Mouse (Mus musculus) E14TG2a.4 (cell line): Measurements from ENCODE around the gene Kcnh1.

Experiments
- CTCF ChIP-seq: conservative IDR thresholded peaks from 2 replicates; pipeline ENCODE4 v1.5.1; 2014; ENCODE audit warnings: low read length
- POU5F1 ChIP-seq: IDR thresholded peaks from 2 replicates; pipeline ENCODE4 v1.6.1; 2014; ENCODE audit warnings: low read length, borderline replicate concordance

DNA sequence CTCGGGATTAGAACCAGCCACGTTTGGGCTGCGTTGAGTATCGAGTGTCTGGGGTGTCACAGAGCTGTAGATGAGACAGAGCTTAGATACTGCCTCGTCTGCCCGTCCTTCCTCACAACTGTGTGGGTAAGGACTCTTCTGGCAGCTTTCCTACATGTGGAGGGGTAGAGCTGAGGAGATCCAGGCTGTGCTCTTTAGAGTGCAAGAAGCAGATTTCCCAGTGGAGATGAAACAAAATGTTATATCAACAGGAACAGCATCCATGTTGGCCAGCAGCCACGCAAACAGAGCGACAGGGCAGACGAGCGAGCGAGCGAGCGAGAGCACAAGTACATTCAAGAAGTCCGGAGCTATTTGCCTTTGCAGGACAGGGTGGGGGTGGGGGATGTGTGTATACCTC is 3.1 kb downstream of the Kcnh1 start:
- no peak for TF ChIP-seq CTCF
- TF ChIP-seq POU5F1, result no peak
